Mouse (Mus musculus): ENCODE results near the gene Lrrtm4.

DNA sequence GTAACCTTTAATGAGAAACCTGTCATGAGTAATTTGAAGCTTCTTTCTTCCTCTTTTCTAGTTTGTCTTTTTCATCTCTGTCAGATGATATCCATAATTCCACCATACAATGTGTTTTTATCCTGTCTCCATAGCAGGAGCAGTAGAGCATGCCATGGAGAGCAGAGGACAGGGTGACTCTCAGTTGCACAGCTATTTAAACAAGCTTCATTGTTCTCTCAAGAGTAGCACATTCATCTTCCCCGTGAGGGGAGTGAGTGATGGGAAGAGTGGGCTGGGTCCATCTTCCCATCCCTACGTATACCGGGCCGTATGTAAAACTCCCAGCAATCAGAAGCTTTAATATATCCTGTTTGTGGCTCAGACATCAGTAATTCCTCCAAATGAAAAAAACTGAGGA, 370.9 kb downstream of the Lrrtm4 start:
- TF ChIP-seq POLR2A (IDR thresholded peaks at IDR 0.05; ENCODE audit: low read depth, low read length) (no peak), CTCF (conservative IDR thresholded peaks at IDR 0.05; ENCODE audit: insufficient read depth, insufficient read length, low read depth, low read length) (no peak)
